Mouse (Mus musculus) embryo, embryonic 11 days (tissue): ENCODE measurements at regions not wholly inside any gene's neighbourhood (a gene's known extent, or its start where the extent isn't known, plus 50 kb on each side); places are given as distances from the start of the nearest gene placed in this dataset.

Source experiments
- DNase-seq: peaks from one replicate; pipeline ENCODE4 v3.0.0-alpha.2; 2015

DNA sequence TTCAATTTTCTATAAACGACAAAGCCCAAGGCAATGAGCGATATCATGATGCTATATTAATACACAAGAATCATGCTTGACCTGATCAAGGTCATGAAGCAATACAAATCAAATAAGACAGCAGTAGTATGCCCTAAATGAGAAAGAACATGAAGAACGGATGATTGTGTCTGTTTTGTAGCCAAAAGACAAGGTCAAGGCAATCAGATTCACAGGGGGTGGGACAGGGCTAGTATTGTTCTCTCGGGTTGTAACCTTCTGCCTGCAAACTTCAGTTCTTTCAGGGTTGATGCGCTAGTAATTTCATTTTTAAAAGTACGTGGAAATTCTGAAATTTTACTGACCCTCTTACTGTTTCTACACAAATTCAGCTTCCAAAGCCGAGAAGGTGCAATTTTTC lies 206.7 kb downstream of the Arl4a start:
- DNase-seq = no peak

- DNase-seq = no peak
These were observed 207.3 kb downstream of the Arl4a start for GRCm38 (mm10) chr12:39830530-39830929.

GRCm38 (mm10) chr12:39822671-39823070 lies 215.2 kb downstream of the Arl4a start:
- DNase-seq = no peak

- DNase-seq = no peak
These were observed 236.3 kb downstream of the Arl4a start for GRCm38 (mm10) chr12:39801536-39801935.

DNA sequence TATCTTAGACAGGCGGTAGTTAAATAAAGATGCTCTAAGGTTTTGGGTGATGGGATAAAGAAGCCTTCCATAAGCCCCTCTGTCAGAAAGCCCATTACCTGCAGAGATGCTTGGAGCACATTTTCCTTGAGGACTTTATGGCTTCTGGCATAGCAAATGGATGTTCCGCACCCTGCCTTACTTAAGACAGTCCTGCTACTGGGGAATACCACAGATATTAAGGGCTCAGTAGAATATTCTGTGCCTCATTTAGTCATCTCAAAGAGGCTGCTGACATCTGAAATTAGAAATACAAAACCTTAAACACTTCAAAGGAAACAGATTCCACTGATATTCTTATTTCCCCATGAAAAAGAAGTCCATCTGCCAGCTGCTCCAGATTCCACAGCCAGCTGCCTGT lies 240.0 kb downstream of the Arl4a start:
- no peak for DNase-seq

DNA sequence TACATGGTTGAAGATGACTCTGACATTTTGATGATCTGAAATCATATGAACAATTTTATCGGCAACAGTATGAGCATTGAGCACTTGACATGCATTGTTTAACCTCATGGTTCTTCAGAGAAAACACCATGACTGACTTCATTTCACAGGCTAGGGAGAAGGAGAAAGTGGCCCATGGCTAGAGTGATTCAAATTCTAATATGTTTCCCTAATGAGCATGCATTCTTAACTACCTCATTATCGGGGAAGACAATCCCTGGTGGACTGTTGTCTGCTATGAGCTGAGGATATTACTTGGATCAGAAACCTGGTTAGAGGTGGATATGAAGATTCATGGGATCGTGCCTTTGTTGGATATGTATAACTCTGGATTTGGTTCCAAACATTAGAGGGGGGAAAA lies 240.9 kb downstream of the Arl4a start:
- no peak for DNase-seq

- DNase-seq = peak; percentile 19
These were observed 252.8 kb downstream of the Arl4a start for GRCm38 (mm10) chr12:39785026-39785425.

DNA sequence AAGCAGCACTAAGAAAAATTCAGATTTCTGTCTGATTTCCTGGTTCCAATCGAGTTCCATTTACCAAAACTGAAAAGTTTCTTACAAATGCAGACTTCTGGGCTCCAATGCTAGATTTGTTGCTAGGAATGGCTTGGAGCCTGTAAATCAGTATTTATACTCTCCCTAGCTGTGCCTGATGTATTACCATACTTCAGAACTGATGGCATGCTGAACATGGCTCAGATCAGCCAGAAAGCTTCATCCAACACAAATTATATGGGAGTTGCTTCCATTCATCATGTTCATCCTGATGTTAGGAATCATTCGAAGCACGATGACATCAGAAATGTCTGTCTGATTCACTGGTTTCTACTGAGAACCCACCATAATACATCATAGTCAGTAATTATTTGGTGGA lies 253.3 kb downstream of the Arl4a start:
- no peak for DNase-seq

- DNase-seq = no peak
These were observed 261.7 kb downstream of the Arl4a start for GRCm38 (mm10) chr12:39776173-39776572.

GRCm38 (mm10) chr12:39766988-39767387 lies 270.8 kb downstream of the Arl4a start:
- no peak for DNase-seq

GRCm38 (mm10) chr12:39763529-39763928 lies 274.3 kb downstream of the Arl4a start:
- no peak for DNase-seq

- no peak for DNase-seq
These were observed 275.9 kb downstream of the Arl4a start for GRCm38 (mm10) chr12:39761946-39762345.

GRCm38 (mm10) chr12:39761326-39761725 lies 276.5 kb downstream of the Arl4a start:
- no peak for DNase-seq

GRCm38 (mm10) chr12:39757975-39758374 lies 279.9 kb downstream of the Arl4a start:
- no peak for DNase-seq

DNA sequence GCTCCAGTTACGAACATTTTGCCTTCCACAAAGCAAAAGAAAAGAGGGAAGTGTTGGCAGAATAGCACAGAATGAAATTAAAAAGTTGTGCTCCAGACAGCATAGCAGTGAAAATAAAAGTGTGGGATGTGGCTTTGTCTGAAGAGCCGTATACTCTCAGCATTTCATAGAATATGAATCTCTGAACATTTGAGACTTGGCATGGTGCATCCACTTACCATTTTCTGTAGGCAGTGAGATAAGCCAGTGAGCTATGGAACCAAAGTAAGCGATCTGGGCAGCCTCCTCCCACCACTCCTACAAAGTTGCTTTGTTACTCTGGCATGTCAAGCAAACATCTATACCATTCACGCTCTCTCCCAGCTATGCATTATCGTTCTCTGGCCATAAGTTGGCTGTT lies 286.0 kb downstream of the Arl4a start:
- DNase-seq = no peak

- DNase-seq = peak; percentile 59
These were observed 295.4 kb downstream of the Arl4a start for GRCm38 (mm10) chr12:39742156-39743063.

DNA sequence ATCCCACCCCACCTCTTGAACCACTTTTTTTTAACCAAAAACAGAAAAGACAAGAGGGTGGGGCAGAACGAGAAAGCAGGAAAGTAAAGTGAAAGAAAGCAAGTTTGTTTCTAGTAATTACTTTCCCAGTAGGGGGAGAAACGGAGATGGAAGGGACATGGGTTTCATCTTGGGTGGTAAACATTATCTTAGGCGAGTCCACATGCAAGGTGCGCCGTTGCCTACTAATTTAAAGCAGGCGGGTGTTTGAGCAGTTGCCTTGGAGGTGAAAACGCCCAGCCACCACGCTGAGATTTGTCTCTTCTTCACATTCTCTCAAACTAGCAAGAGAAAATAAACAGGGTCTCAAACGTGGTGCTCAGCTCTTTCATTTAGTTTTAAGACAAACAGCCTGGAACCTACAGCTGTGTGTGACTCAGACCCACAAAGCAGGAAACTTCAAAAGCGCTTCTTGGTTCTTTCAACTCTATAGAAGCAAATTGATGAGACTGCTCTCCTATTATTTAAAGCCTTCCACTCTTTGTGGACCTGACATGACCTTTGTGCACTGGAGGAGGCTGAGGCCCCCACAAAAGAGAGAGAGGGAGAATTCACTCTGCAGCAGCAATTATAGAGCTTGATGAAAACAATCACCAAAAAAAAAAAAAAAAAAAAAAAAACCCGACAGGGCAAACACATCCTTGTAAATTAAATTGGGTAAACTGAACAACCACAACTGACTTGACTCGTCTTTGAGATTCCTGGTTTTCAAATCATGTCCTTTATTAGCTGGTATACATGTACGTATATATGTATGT lies 296.6 kb downstream of the Arl4a start:
- DNase-seq = peak; percentile 56

DNA sequence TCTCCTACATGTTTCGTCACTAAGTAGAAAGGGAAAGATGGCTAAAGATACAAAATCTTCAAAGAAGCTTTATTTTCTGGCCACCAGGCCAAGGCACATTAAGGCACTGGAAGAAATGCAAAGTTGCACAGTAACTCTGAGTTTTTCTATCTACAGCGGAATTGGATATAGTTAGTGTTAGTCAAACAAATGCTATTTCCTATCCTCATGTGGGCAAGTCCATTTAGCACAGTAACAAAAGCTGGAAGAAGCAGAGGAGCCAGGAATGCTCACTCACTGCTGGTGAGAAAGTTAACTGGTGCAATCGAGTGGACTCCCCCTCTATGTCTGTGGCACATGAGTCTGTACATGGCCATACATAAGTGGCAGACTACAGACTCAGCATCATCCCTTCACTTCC lies 300.9 kb downstream of the Arl4a start:
- DNase-seq = no peak

- DNase-seq = peak; percentile 19
These were observed 301.5 kb downstream of the Arl4a start for GRCm38 (mm10) chr12:39736097-39736920.

DNA sequence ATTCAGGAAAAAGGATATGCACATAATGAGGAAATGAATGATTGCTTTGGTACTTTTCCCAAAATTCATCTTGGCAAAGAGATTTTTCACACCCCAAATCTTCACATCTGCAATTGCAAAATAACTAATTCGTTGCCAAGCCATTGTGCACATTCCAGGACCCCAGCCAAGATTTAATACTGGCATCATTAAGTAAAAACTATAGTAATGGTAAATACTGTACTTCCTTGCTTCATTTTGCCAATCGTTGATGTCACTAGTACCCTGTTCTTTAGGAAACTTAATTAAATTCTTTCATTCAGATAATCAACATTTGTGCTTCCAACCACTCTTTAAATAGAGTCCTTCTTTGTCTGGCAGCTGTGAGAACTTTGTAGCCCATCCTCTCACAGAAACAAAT lies 303.6 kb downstream of the Arl4a start:
- no peak for DNase-seq

DNA sequence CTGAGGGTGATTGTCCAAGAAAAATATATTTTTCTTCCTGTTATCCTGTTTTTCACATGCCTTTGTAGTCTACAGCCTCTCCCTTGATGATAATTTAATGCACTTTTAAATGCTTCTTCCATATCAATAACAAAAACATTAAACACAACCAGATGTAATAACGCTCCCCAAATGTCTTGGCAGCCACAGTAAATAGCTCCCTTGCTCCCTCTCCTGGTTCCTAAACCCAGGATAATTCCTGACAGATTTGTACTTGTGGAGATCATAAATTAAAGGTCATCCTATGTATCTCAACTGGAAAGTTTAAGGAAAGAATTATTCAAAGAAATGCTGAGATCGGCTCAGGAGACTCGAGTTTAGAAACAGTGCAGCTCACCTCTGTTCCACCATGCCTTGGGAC lies 306.6 kb downstream of the Arl4a start:
- DNase-seq = no peak

- no peak for DNase-seq
These were observed 308.6 kb downstream of the Arl4a start for GRCm38 (mm10) chr12:39729255-39729654.

- no peak for DNase-seq
These were observed 313.7 kb downstream of the Arl4a start for GRCm38 (mm10) chr12:39724172-39724571.
